10 mouse cellular contexts compared by ENCODE assay signal in genomic region chr10:120895899-120896289, GRCm38 (mm10). TPM values are rescaled to one million over a fixed set of nuclear protein-coding genes. Genes with fewer than 3 reads are reported as not detected.
A peak's percentile ranks its signal among the peaks of the same experiment; 100 is the strongest.
DNase-seq lines count a peak whose midpoint lies in the region; ATAC-seq and TF ChIP-seq lines count a peak whose summit lies in the region.
"Had no signal": no experiment of that assay in that cellular context is flagged by ENCODE, and none has a peak within 500 bp of the region (broad histone marks: within the 10 kb centered on the region; RNA-seq: fewer than 3 reads in every experiment).

No protein-coding gene starts in this region.

- 28% methylated on average over 15 of the region's 15 CpGs for WGBS in forebrain, embryonic 11.5 days
- WGBS in forebrain, embryonic 10.5 days = 31% methylated on average over 15 of the region's 15 CpGs
- 2% methylated on average over 15 of the region's 15 CpGs for WGBS in thymus, adult 2 months
- 5% methylated on average over 15 of the region's 15 CpGs for WGBS in liver, embryonic 13.5 days (ENCODE audit: insufficient replicate concordance)
- 27% methylated on average over 15 of the region's 15 CpGs for WGBS in hindbrain, embryonic 10.5 days

- H3K9ac ChIP-seq in forebrain, embryonic 11.5 days (ENCODE audit: low read length) = no peak overlapping the region
- no peak overlapping the region for H3K9ac ChIP-seq in liver, embryonic 13.5 days
- H3K9ac ChIP-seq: hindbrain, embryonic 15.5 days had no signal

- ATAC-seq in forebrain, embryonic 11.5 days (replicated peaks; ENCODE audit: low FRiP score) = no peak
- peak; percentile 50; the same call in 1 of the 2 replicates for ATAC-seq in liver, embryonic 13.5 days (ENCODE audit: low read depth)

- DNase-seq in forebrain, embryonic 11.5 days (ENCODE audit: low spot score) = peak; percentile 51
- DNase-seq in forebrain, embryonic 10.5 days (ENCODE audit: extremely low spot score, low spot score) = no peak
- DNase-seq in thymus, adult 2 months = peak; percentile 20
- no peak for DNase-seq in thymus, adult 18-20 months
- DNase-seq in liver, embryonic 13.5 days = no peak
- no peak for DNase-seq in left cerebral cortex, postnatal 4 days
- no peak for DNase-seq in embryo, embryonic 11 days
- no peak for DNase-seq in hindbrain, embryonic 10.5 days (ENCODE audit: low spot score)

- peaks cover 3% of the 10 kb centered on the region; the same call in 1 of the 2 replicates for H3K27me3 ChIP-seq in forebrain, embryonic 11.5 days (ENCODE audit: control insufficient read depth, insufficient read depth, low read length)
- H3K27me3 ChIP-seq in forebrain, embryonic 10.5 days (ENCODE audit: poor library complexity, severe bottlenecking) = peaks cover 61% of the 10 kb centered on the region
- peaks cover 9% of the 10 kb centered on the region for H3K27me3 ChIP-seq in thymus, adult 2 months (ENCODE audit: control insufficient read depth, insufficient read depth, low read length)
- peaks cover 41% of the 10 kb centered on the region for H3K27me3 ChIP-seq in liver, embryonic 13.5 days
- peaks cover 46% of the 10 kb centered on the region for H3K27me3 ChIP-seq in hindbrain, embryonic 10.5 days (ENCODE audit: insufficient read depth, poor library complexity, severe bottlenecking)

- no peak for TF ChIP-seq POLR2A in thymus, adult 2 months (IDR thresholded peaks at IDR 0.05; ENCODE audit: control insufficient read depth, extremely low read depth, insufficient read depth, low read length, poor library complexity)

- no peak overlapping the region for H3K4me2 ChIP-seq in forebrain, embryonic 11.5 days (ENCODE audit: low read depth, low read length, severe bottlenecking)
- H3K4me2 ChIP-seq in liver, embryonic 13.5 days = peak overlapping the region; percentile 37; the same call in 1 of the 2 replicates
- H3K4me2 ChIP-seq: hindbrain, embryonic 15.5 days had no signal

- H3K4me1 ChIP-seq in forebrain, embryonic 11.5 days (replicated peaks; ENCODE audit: control insufficient read depth, insufficient read depth, low read length) = peaks cover 2% of the 10 kb centered on the region; the same call in 1 of the 2 replicates
- peaks cover 23% of the 10 kb centered on the region for H3K4me1 ChIP-seq in forebrain, embryonic 10.5 days
- peaks cover 8% of the 10 kb centered on the region for H3K4me1 ChIP-seq in thymus, adult 2 months (replicated peaks; ENCODE audit: control insufficient read depth, insufficient read depth, low read length)
- peaks cover 35% of the 10 kb centered on the region for H3K4me1 ChIP-seq in liver, embryonic 13.5 days (replicated peaks)
- peaks cover 22% of the 10 kb centered on the region for H3K4me1 ChIP-seq in hindbrain, embryonic 10.5 days (replicated peaks)

- H3K27ac ChIP-seq in forebrain, embryonic 11.5 days (ENCODE audit: low read depth, low read length) = no peak overlapping the region
- no peak overlapping the region for H3K27ac ChIP-seq in forebrain, embryonic 10.5 days
- H3K27ac ChIP-seq in thymus, adult 2 months (ENCODE audit: control insufficient read depth, insufficient read depth, low read length) = no peak overlapping the region
- H3K27ac ChIP-seq in liver, embryonic 13.5 days = no peak overlapping the region
- H3K27ac ChIP-seq in hindbrain, embryonic 10.5 days = no peak overlapping the region
- H3K27ac ChIP-seq: hindbrain, embryonic 15.5 days had no signal

- H3K9me3 ChIP-seq in forebrain, embryonic 11.5 days (ENCODE audit: control insufficient read depth, low read length) = no peaks in the 10 kb centered on the region; the same call in 1 of the 2 replicates
- H3K9me3 ChIP-seq in forebrain, embryonic 10.5 days = peaks cover under 1% of the 10 kb centered on the region; the same call in 1 of the 2 replicates
- H3K9me3 ChIP-seq in liver, embryonic 13.5 days (replicated peaks) = no peaks in the 10 kb centered on the region
- H3K9me3 ChIP-seq in hindbrain, embryonic 10.5 days = no peaks in the 10 kb centered on the region
- H3K9me3 ChIP-seq: hindbrain, embryonic 15.5 days had no signal

- no peak for TF ChIP-seq CTCF in thymus, adult 2 months (IDR thresholded peaks at IDR 0.05; ENCODE audit: borderline replicate concordance, control insufficient read depth, extremely low read depth, insufficient read depth, low read length, poor library complexity)

- no peak overlapping the region for H3K4me3 ChIP-seq in forebrain, embryonic 11.5 days (ENCODE audit: low read depth, low read length)
- H3K4me3 ChIP-seq in forebrain, embryonic 10.5 days = no peak overlapping the region
- no peak overlapping the region for H3K4me3 ChIP-seq in thymus, adult 2 months (ENCODE audit: control insufficient read depth, insufficient read depth, low read length)
- no peak overlapping the region; the same call in 1 of the 2 replicates for H3K4me3 ChIP-seq in liver, embryonic 13.5 days (replicated peaks)
- H3K4me3 ChIP-seq in hindbrain, embryonic 10.5 days = no peak overlapping the region
- H3K4me3 ChIP-seq: hindbrain, embryonic 15.5 days; myocyte had no signal

- intact Hi-C loops in left cerebral cortex, postnatal 4 days (cut with DNase I) = no loop called here

- no peaks in the 10 kb centered on the region for H3K36me3 ChIP-seq in forebrain, embryonic 11.5 days (ENCODE audit: control insufficient read depth, insufficient read depth, low read length)
- no peaks in the 10 kb centered on the region for H3K36me3 ChIP-seq in forebrain, embryonic 10.5 days (replicated peaks)
- H3K36me3 ChIP-seq in thymus, adult 2 months (ENCODE audit: control insufficient read depth, insufficient read depth, low read length) = no peaks in the 10 kb centered on the region
- H3K36me3 ChIP-seq in liver, embryonic 13.5 days = no peaks in the 10 kb centered on the region
- peaks cover under 1% of the 10 kb centered on the region; the same call in 1 of the 2 replicates for H3K36me3 ChIP-seq in hindbrain, embryonic 10.5 days
- H3K36me3 ChIP-seq: hindbrain, embryonic 15.5 days had no signal

RNA-seq across cellular contexts. Expression of gene Msrb3, which starts 3.0 kb away (rescaled TPM):
- polyA plus RNA-seq in forebrain, embryonic 11.5 days (2014; fragmentation: Nextera tagmentation; extraction: Ambion mirVana) = 6.1 and 8.2 TPM in 2 replicates
- polyA plus RNA-seq in forebrain, embryonic 10.5 days (2016; fragmentation: Nextera tagmentation; extraction: Ambion mirVana) = 4.9 and 5.7 TPM in 2 replicates
- polyA plus RNA-seq in thymus, adult 2 months (2012; rRNA removed) = 4.0 and 5.4 TPM in 2 replicates
- 0.82 and 1.7 TPM in 2 replicates for polyA plus RNA-seq in liver, embryonic 13.5 days (2015; fragmentation: Nextera tagmentation; extraction: Ambion mirVana)
- 1 to 10 TPM; 3.3 to 3.4 TPM for total RNA-seq in left cerebral cortex, postnatal 4 days (2021)
- polyA plus RNA-seq in hindbrain, embryonic 10.5 days (2016; fragmentation: Nextera tagmentation; extraction: Ambion mirVana) = 3.1 and 4.5 TPM in 2 replicates

Comparison
In these comparisons a context has a peak if more than half of its experiments do, and no peak if none do; other contexts are left out.
1. DNase-seq: peak in forebrain, embryonic 11.5 days (single experiment) and thymus, adult 2 months (single experiment); none in forebrain, embryonic 10.5 days (single experiment), thymus, adult 18-20 months (0 of 2), liver, embryonic 13.5 days (single experiment), left cerebral cortex, postnatal 4 days (single experiment), embryo, embryonic 11 days (single experiment) and hindbrain, embryonic 10.5 days (single experiment).